Comparison of ENCODE assay signal across 13 mouse cellular contexts in genomic region chr7:92893478-92893877, GRCm38 (mm10). TPM values are rescaled to one million over a fixed set of nuclear protein-coding genes. Genes with fewer than 3 reads are reported as not detected.
A peak's percentile ranks its signal among the peaks of the same experiment; 100 is the strongest.
DNase-seq lines count a peak whose midpoint lies in the region; ATAC-seq and TF ChIP-seq lines count a peak whose summit lies in the region.
"Had no signal": no experiment of that assay in that cellular context is flagged by ENCODE, and none has a peak within 500 bp of the region (broad histone marks: within the 10 kb centered on the region; RNA-seq: fewer than 3 reads in every experiment).

No protein-coding gene starts in this region.

- no peak overlapping the region for H3K9ac ChIP-seq in heart, embryonic 12.5 days
- no peak overlapping the region for H3K9ac ChIP-seq in lung, postnatal 0 days (replicated peaks; ENCODE audit: low read depth)

- TF ChIP-seq CTCF in lung, postnatal 0 days (IDR thresholded peaks at IDR 0.05), result peak; percentile 66
- TF ChIP-seq CTCF in cerebellum, adult 2 months (IDR thresholded peaks at IDR 0.05; ENCODE audit: borderline replicate concordance, insufficient read depth, low read depth, low read length), result no peak

- no peaks in the 10 kb centered on the region for H3K9me3 ChIP-seq in heart, embryonic 10.5 days
- H3K9me3 ChIP-seq in heart, embryonic 12.5 days (replicated peaks), result no peaks in the 10 kb centered on the region
- no peaks in the 10 kb centered on the region for H3K9me3 ChIP-seq in lung, postnatal 0 days (ENCODE audit: low read length)

- no peak overlapping the region for H3K4me3 ChIP-seq in heart, embryonic 10.5 days
- no peak overlapping the region for H3K4me3 ChIP-seq in heart, embryonic 12.5 days
- no peak overlapping the region for H3K4me3 ChIP-seq in lung, postnatal 0 days (ENCODE audit: low read depth, low read length)
- no peak overlapping the region for H3K4me3 ChIP-seq in cerebellum, adult 2 months (replicated peaks; ENCODE audit: insufficient read depth, low read depth, low read length)

- no peak for TF ChIP-seq EP300 in lung, postnatal 0 days (IDR thresholded peaks at IDR 0.05)

- ATAC-seq in heart, embryonic 12.5 days (ENCODE audit: insufficient number of reproducible peaks, low FRiP score), result no peak
- ATAC-seq in lung, postnatal 0 days, result no peak

- H3K36me3 ChIP-seq in heart, embryonic 10.5 days, result no peaks in the 10 kb centered on the region
- no peaks in the 10 kb centered on the region for H3K36me3 ChIP-seq in heart, embryonic 12.5 days
- no peaks in the 10 kb centered on the region for H3K36me3 ChIP-seq in lung, postnatal 0 days (ENCODE audit: insufficient read depth, low read length)

- no peak overlapping the region for H3K4me2 ChIP-seq in heart, embryonic 12.5 days
- no peak overlapping the region for H3K4me2 ChIP-seq in lung, postnatal 0 days (replicated peaks; ENCODE audit: low read depth, low read length)

- peaks cover 10% of the 10 kb centered on the region; the same call in 1 of the 2 replicates for H3K4me1 ChIP-seq in heart, embryonic 10.5 days
- H3K4me1 ChIP-seq in heart, embryonic 12.5 days (replicated peaks), result 0 out of 2 replicates have a peak, but pooled peaks cover 6% of the 10 kb centered on the region
- no peaks in the 10 kb centered on the region for H3K4me1 ChIP-seq in lung, postnatal 0 days (ENCODE audit: insufficient read depth, low read depth, low read length)
- no peaks in the 10 kb centered on the region for H3K4me1 ChIP-seq in cerebellum, adult 2 months (ENCODE audit: control insufficient read depth, insufficient read depth, low read length)

- peak; percentile 9 for DNase-seq in heart, embryonic 10.5 days (ENCODE audit: low spot score)
- DNase-seq in lung, postnatal 0 days (ENCODE audit: low spot score), result peak; percentile 42
- DNase-seq in lung, postnatal 25 days (ENCODE audit: low spot score), result no peak
- peak; percentile 43 for DNase-seq in ZHBTc4 (ENCODE audit: low read depth, low spot score)
- peak; percentile 42 for DNase-seq in naive thymus-derived CD4-positive, alpha-beta T cell, adult 2 months (ENCODE audit: low read depth)
- no peak for DNase-seq in cerebellum, adult 9-10 months
- DNase-seq in cerebellum, adult 2 months, result no peak
- DNase-seq: adrenal gland, postnatal 36 days; cerebellum, postnatal 10 days; heart, postnatal 14 days; lung, adult 18-20 months; right cerebral cortex, adult 18-20 months had no signal

- H3K27ac ChIP-seq in heart, embryonic 10.5 days, result no peak overlapping the region
- no peak overlapping the region for H3K27ac ChIP-seq in heart, embryonic 12.5 days (ENCODE audit: poor library complexity, severe bottlenecking)
- no peak overlapping the region for H3K27ac ChIP-seq in lung, postnatal 0 days (ENCODE audit: low read length)
- no peak overlapping the region for H3K27ac ChIP-seq in cerebellum, adult 2 months (ENCODE audit: insufficient read depth, low read length)

- TF ChIP-seq POLR2A in cerebellum, adult 2 months (IDR thresholded peaks at IDR 0.05; ENCODE audit: borderline replicate concordance, insufficient read depth, low read length), result no peak

- H3K27me3 ChIP-seq in heart, embryonic 10.5 days (ENCODE audit: insufficient read depth, poor library complexity, severe bottlenecking), result no peaks in the 10 kb centered on the region
- no peaks in the 10 kb centered on the region for H3K27me3 ChIP-seq in heart, embryonic 12.5 days (replicated peaks)
- no peaks in the 10 kb centered on the region for H3K27me3 ChIP-seq in lung, postnatal 0 days (replicated peaks; ENCODE audit: insufficient read depth, low read length)
- no peaks in the 10 kb centered on the region for H3K27me3 ChIP-seq in cerebellum, adult 2 months (ENCODE audit: control insufficient read depth, insufficient read depth, low read length)

- WGBS in heart, embryonic 10.5 days, result 52% methylated on average over 3 of the region's 3 CpGs
- 42% methylated on average over 3 of the region's 3 CpGs for WGBS in heart, embryonic 12.5 days
- 34% methylated on average over 3 of the region's 3 CpGs for WGBS in lung, postnatal 0 days
- 33% methylated on average over 3 of the region's 3 CpGs for WGBS in cerebellum, adult 2 months

RNA-seq across cellular contexts. Expression of gene Prcp, which starts 19.2 kb away (rescaled TPM):
- 14.2 and 15.1 TPM in 2 replicates for polyA plus RNA-seq in heart, embryonic 10.5 days (2016; fragmentation: Nextera tagmentation; extraction: Ambion mirVana)
- 19.3 and 19.6 TPM in 2 replicates for polyA plus RNA-seq in heart, embryonic 12.5 days (2016; fragmentation: Nextera tagmentation; extraction: Ambion mirVana)
- polyA plus RNA-seq in lung, postnatal 0 days (2015; fragmentation: Nextera tagmentation; extraction: Ambion mirVana), result 30.0 and 34.9 TPM in 2 replicates
- 8.7 and 9.9 TPM in 2 replicates for polyA plus RNA-seq in cerebellum, adult 2 months (2012; rRNA removed)

RNA-seq across cellular contexts. Expression of gene Ddias, which starts 19.4 kb away (rescaled TPM):
- polyA plus RNA-seq in heart, embryonic 10.5 days (2016; fragmentation: Nextera tagmentation; extraction: Ambion mirVana), result 13.8 and 17.3 TPM in 2 replicates
- 11.6 and 12.6 TPM in 2 replicates for polyA plus RNA-seq in heart, embryonic 12.5 days (2016; fragmentation: Nextera tagmentation; extraction: Ambion mirVana)
- polyA plus RNA-seq in lung, postnatal 0 days (2015; fragmentation: Nextera tagmentation; extraction: Ambion mirVana), result 1.1 and 1.5 TPM in 2 replicates
- polyA plus RNA-seq in cerebellum, adult 2 months (2012; rRNA removed), result 0.20 and 0.21 TPM in 2 replicates

Comparison
In these comparisons a context has a peak if more than half of its experiments do, and no peak if none do; other contexts are left out.
1. DNase-seq: peak in heart, embryonic 10.5 days (single experiment), lung, postnatal 0 days (single experiment), ZHBTc4 (single experiment) and naive thymus-derived CD4-positive, alpha-beta T cell, adult 2 months (single experiment); none in lung, postnatal 25 days (single experiment), cerebellum, adult 9-10 months (single experiment) and cerebellum, adult 2 months (0 of 2).